Comparison of ENCODE assay signal across 8 mouse cellular contexts in the genomic region with DNA sequence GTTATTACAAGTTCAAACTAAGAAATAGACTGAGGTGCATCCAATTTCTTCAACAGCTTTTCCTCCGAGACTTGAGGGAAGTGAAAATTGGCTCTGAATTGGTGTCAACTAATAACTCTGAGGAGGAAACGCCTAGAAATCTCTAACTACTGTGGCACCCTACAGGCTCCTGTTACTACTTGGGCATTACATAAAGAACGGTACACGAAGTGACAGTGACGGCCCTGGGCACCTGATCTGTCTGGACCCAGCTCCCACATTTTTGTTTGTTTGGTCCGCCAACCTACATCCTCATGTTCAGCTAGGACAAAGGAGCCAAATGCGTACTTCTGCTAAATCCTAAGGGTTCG. TPM values are rescaled to one million over a fixed set of nuclear protein-coding genes. Genes with fewer than 3 reads are reported as not detected.
DNase-seq lines count a peak whose midpoint lies in the region; ATAC-seq and TF ChIP-seq lines count a peak whose summit lies in the region.

No protein-coding gene starts in this region.

- H3K9ac ChIP-seq in forebrain, embryonic 11.5 days (ENCODE audit: low read length), result peak overlapping the region; percentile 97
- peak overlapping the region; percentile 97 for H3K9ac ChIP-seq in limb, embryonic 15.5 days

- H3K4me3 ChIP-seq in cerebellum, adult 2 months (replicated peaks; ENCODE audit: insufficient read depth, low read depth, low read length), result peak overlapping the region; percentile 90
- peak overlapping the region; percentile 70 for H3K4me3 ChIP-seq in forebrain, embryonic 11.5 days (ENCODE audit: low read depth, low read length)
- peak overlapping the region; percentile 77 for H3K4me3 ChIP-seq in limb, embryonic 15.5 days

- H3K27ac ChIP-seq in cerebellum, adult 2 months (ENCODE audit: insufficient read depth, low read length), result peak overlapping the region; percentile 75
- H3K27ac ChIP-seq in forebrain, embryonic 11.5 days (ENCODE audit: low read depth, low read length), result no peak overlapping the region
- peak overlapping the region; percentile 99 for H3K27ac ChIP-seq in limb, embryonic 15.5 days

- peak; percentile 32 for ATAC-seq in forebrain, embryonic 11.5 days (replicated peaks; ENCODE audit: low FRiP score)
- ATAC-seq in limb, embryonic 15.5 days (ENCODE audit: insufficient number of reproducible peaks, low FRiP score, low TSS enrichment, low read depth), result no peak

- no peak for DNase-seq in cerebellum, adult 2 months
- DNase-seq in cerebellum, adult 8-10 months, result no peak
- DNase-seq in 3T3-L1 (ENCODE audit: low read depth, low spot score), result peak; percentile 53
- DNase-seq in forebrain, embryonic 11.5 days (ENCODE audit: low spot score), result no peak
- peak; percentile 20 for DNase-seq in splenic B cell, adult 2 months (ENCODE audit: low read depth, low spot score)
- no peak for DNase-seq in right cerebral cortex, postnatal 25 days
- no peak for DNase-seq in gastrocnemius, postnatal 36 days

- intact Hi-C loops in gastrocnemius, postnatal 36 days (cut with DNase I), result loop anchor here (5.0 kb wide), 3 partner anchors 76 to 91 kb away; partner anchors contain the start of genes Ccnyl1 and Creb1

- H3K4me2 ChIP-seq in forebrain, embryonic 11.5 days (ENCODE audit: low read depth, low read length, severe bottlenecking), result peak overlapping the region; percentile 81
- H3K4me2 ChIP-seq in limb, embryonic 15.5 days, result peak overlapping the region; percentile 69

- H3K4me1 ChIP-seq in cerebellum, adult 2 months (ENCODE audit: control insufficient read depth, insufficient read depth, low read length), result no peaks in the 10 kb centered on the region; the same call in 1 of the 2 replicates
- H3K4me1 ChIP-seq in forebrain, embryonic 11.5 days (replicated peaks; ENCODE audit: control insufficient read depth, insufficient read depth, low read length), result peaks cover 4% of the 10 kb centered on the region; the same call in 1 of the 2 replicates
- H3K4me1 ChIP-seq in limb, embryonic 15.5 days, result peaks cover 29% of the 10 kb centered on the region

- no peaks in the 10 kb centered on the region for H3K27me3 ChIP-seq in cerebellum, adult 2 months (ENCODE audit: control insufficient read depth, insufficient read depth, low read length)
- no peaks in the 10 kb centered on the region for H3K27me3 ChIP-seq in forebrain, embryonic 11.5 days (ENCODE audit: control insufficient read depth, insufficient read depth, low read length)
- no peaks in the 10 kb centered on the region for H3K27me3 ChIP-seq in limb, embryonic 15.5 days
- no peaks in the 10 kb centered on the region for H3K27me3 ChIP-seq in splenic B cell, adult 2 months (ENCODE audit: control insufficient read depth, insufficient read depth, low read length, poor library complexity, severe bottlenecking)

- WGBS in cerebellum, adult 2 months, result 1% methylated on average over 8 of the region's 8 CpGs
- WGBS in forebrain, embryonic 11.5 days, result 7% methylated on average over 8 of the region's 8 CpGs
- WGBS in limb, embryonic 15.5 days, result 2% methylated on average over 8 of the region's 8 CpGs

- H3K36me3 ChIP-seq in forebrain, embryonic 11.5 days (ENCODE audit: control insufficient read depth, insufficient read depth, low read length), result no peaks in the 10 kb centered on the region; the same call in 1 of the 2 replicates
- H3K36me3 ChIP-seq in limb, embryonic 15.5 days, result peaks cover 8% of the 10 kb centered on the region; the same call in 1 of the 2 replicates
- H3K36me3 ChIP-seq in splenic B cell, adult 2 months (ENCODE audit: control insufficient read depth, insufficient read depth, low read length, poor library complexity, severe bottlenecking), result no peaks in the 10 kb centered on the region

- TF ChIP-seq CTCF in cerebellum, adult 2 months (IDR thresholded peaks at IDR 0.05; ENCODE audit: borderline replicate concordance, insufficient read depth, low read depth, low read length), result no peak

- no peaks in the 10 kb centered on the region for H3K9me3 ChIP-seq in forebrain, embryonic 11.5 days (ENCODE audit: control insufficient read depth, low read length)
- H3K9me3 ChIP-seq in limb, embryonic 15.5 days, result no peaks in the 10 kb centered on the region

- TF ChIP-seq POLR2A in cerebellum, adult 2 months (IDR thresholded peaks at IDR 0.05; ENCODE audit: borderline replicate concordance, insufficient read depth, low read length), result no peak

RNA-seq across cellular contexts. Expression of gene Mettl21a, which starts 0.5 kb away (rescaled TPM):
- 13.0 and 15.6 TPM in 2 replicates for polyA plus RNA-seq in cerebellum, adult 2 months (2012; rRNA removed)
- polyA plus RNA-seq in forebrain, embryonic 11.5 days (2014; fragmentation: Nextera tagmentation; extraction: Ambion mirVana), result 20.8 and 22.8 TPM in 2 replicates
- polyA plus RNA-seq in limb, embryonic 15.5 days (2015; fragmentation: Nextera tagmentation; extraction: Ambion mirVana), result 25.4 and 31.7 TPM in 2 replicates
- 1 to 10 TPM; 5.3 to 7.2 TPM for total RNA-seq in gastrocnemius, postnatal 36 days (2021)

Comparison
In these comparisons a context has a peak if more than half of its experiments do, and no peak if none do; other contexts are left out.
1. DNase-seq: peak in 3T3-L1 (single experiment) and splenic B cell, adult 2 months (single experiment); none in cerebellum, adult 2 months (0 of 2), cerebellum, adult 8-10 months (single experiment), forebrain, embryonic 11.5 days (single experiment), right cerebral cortex, postnatal 25 days (single experiment) and gastrocnemius, postnatal 36 days (0 of 2).
2. Peak in every context shown above with its lines, with median percentiles within 50 percentile points of each other: H3K4me3 ChIP-seq.